Mouse (Mus musculus) v-Abl transformed pro-B cells (cell line): ENCODE data around the gene Mctp1.

Source experiments
- in situ Hi-C, 2 experiments: fragments of 400-800 bp; cut with MboI; formaldehyde crosslinking; loops; one replicate each; pipeline ENCODE4 v1.15.1; 2025; ENCODE audit not compliant: unreplicated experiment in 2 of 2

Gene Mctp1

GRCm38 (mm10) chr13:77063221-77063620, 678.9 kb downstream of the Mctp1 start:
- in situ Hi-C loops: loop anchor here in 1 of 2 experiments (25.0 kb wide), 1 partner anchor 649 kb away; the partner anchor contains the start of gene Fam172a

DNA sequence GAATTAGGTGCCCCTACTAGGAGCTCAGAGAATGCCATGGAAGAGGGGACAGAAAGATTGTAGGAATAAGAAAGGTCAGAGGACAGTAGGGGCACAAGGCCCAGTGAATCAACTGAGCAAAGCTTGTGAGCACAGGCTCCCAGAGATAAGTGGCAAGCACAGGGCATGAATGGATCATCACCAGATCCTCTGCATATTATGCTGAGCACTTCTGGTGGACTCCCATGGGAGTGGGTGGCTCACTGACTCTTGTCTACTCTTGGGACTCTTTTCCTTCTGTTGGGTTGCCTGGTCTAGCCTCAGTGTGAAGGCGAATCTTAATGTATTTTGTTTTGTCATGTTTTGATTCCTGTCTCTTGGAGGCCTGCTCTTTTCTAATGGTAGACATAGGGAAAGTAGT, 684.5 kb downstream of the Mctp1 start:
- in situ Hi-C loops: loop anchor here in 1 of 2 experiments (25.0 kb wide), 1 partner anchor 643 kb away; the partner anchor contains the start of gene Fam172a

DNA sequence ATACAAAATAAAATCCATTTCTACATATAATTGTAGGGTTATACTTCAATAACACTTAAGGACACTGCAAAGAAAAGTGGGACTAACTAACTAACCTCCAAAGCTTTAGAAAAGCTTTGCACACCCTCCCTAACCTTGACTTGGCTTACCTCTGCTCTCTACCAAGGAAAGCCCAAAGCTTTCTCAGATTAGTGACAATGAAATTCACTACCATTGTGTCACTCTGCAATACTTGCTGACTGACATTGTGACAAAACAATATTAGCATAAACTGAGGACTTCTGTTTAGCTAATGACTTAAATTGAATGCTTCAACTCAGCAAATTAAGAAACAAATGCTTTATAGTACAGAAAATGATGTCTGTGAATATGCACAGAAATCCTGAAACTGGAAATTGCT, 687.7 kb downstream of the Mctp1 start:
- in situ Hi-C loops: loop anchor here in 1 of 2 experiments (25.0 kb wide), 1 partner anchor 640 kb away; the partner anchor contains the start of gene Fam172a
